Mouse (Mus musculus): ENCODE measurements at regions not wholly inside any gene's neighbourhood (a gene's known extent, or its start where the extent isn't known, plus 50 kb on each side); places are given as distances from the start of the nearest gene placed in this dataset.
"Not testable (repeated sequence)": the region's sequence is repeated elsewhere in the genome, so short reads cannot be mapped to it uniquely, and the experiment has no call there.

- peak; percentile 61 for DNase-seq (ENCODE audit: low read depth, low spot score)
Measured at GRCm38 (mm10) chr16:42546229-42547163, 206.0 kb upstream of the Gap43 start.

DNA sequence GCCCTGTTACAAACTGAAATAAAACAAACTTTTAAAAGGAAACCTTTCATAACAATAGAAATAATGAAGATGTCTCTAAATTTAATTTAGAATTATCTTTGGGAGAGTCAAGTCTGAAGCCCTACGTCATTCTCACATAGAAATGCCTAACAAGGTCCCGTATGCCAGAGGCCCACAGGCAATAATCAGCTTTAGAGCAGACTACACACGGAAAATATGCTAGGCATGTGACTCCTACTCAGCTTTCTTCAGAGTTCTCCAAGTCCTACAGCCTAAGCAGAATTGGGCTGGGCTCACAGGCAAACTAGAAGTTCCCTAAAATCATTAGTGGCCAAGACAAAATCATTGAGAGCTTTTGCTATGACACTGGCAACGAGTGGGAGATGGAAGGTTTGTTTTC, 176.9 kb upstream of the Gap43 start:
- no peak for DNase-seq (ENCODE audit: low read depth, low spot score)

DNA sequence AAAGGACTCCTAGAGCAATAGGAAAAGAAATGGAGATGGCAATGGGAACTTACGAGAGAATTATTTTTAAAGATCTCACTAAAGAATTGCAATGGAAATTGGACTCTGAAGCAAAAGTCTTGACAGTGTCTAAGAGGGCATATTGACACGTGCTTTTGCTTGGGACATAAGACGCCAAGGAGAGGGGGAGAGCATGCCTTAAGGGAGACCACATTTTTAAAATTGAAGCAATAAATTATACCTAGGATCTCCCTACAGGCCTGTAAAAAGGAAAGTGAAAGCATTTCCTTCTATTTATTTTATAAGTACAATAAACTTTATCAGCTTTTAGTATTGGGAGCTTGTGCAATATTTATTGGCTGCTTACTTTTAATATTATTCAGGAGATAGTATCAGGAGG, 175.5 kb upstream of the Gap43 start:
- DNase-seq (ENCODE audit: low read depth, low spot score): no peak

GRCm38 (mm10) chr16:42505107-42505506, 164.7 kb upstream of the Gap43 start:
- no peak for DNase-seq (ENCODE audit: low read depth, low spot score)

- no peak for DNase-seq (ENCODE audit: low read depth, low spot score)
Measured at GRCm38 (mm10) chr16:42501713-42502112, 161.3 kb upstream of the Gap43 start.

DNA sequence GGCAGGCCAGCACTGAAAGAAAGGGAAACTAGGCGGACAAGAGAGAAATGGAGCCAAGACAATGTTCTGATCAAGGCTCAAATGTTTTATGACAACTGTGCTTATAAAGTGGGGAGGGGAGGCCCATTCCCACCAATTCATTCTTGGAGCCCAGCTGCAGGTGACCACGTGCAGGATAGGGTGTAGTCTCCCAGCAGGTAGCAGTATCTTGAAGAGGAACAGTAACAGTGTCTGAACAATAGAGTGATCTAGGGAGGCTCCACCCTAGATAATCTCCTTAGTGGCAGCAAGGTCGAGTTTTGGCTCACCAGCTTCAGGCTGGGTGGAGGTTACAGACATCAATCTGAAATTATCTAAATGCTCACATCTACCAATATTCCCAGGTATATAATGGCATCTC, 160.7 kb upstream of the Gap43 start:
- DNase-seq (ENCODE audit: low read depth, low spot score): not testable (repeated sequence)

DNA sequence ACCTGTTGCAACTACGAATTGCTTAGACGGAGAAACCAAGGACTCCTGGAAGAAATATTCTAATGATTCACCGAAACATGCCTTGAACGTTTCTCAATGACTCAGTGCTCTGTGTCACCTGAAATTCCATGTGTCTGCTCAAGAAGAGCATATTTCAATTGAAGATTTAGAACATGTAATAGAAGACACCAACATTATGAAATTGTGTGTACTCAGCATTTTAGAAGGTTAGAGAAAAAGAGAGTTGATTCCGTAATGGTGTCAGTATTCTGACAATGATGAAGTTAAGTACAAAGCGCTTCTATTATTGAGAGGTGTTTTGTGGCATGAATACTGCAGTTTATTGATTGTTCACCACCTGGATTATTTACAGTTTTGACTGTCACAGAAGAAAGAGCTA, 159.1 kb upstream of the Gap43 start:
- DNase-seq (ENCODE audit: low read depth, low spot score): no peak

DNA sequence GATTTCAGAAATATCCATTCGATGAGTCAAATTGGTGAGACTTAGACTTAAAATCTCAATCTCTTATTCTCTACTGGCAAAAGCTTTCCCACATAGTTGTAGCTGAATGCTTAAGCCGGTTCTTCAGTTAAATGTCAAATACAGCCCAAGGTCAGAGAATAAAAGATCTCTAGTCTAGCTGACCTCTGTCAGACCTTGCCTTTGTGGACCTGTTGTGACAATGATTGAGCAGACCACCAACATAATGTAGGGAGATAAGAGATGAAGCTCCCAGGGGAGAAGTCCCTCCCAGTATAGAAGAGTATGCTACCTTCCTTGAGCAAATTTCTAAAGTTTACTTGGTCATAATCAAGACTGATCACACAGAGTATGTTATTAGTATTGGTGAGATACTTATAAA, 157.9 kb upstream of the Gap43 start:
- peak; percentile 50 for DNase-seq (ENCODE audit: low read depth, low spot score)

DNA sequence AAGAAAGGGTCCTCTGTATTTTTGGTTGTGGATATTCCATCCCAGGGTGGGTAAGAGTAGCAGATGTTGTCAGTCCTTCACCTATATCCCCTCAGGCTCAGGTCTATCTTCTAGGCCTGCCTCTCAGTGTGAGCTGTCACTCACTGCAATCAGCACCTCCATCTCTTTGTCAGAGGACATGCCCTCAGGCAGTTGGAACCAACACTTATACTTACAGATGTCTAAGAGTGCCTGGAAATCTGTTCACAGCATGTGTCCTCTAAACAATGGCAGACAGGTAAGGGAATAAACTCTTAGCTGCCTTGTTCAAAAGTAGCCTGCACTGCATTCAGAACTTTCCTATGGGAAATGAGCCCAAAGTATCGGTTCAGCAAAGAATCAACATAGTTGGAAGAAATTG, 153.1 kb upstream of the Gap43 start:
- peak; percentile 75 for DNase-seq (ENCODE audit: low read depth, low spot score)

DNA sequence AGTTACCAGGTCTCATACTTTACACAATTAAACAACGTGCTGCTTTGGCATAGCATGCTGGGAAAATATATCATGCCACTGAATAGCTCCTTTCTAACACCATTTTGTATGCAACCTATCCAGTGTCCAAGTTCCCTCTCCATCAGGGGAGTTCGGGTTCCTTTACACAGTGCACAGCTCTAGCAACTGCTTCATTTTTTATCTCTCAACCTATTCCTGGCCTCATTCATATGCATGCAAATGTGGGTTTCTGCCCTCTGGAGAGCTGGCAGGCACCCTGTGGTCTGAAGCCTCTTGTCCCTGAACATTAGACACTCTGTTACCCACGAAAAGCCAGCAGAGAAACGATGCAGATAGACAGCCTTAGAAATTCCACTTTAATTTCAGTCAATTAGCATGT, 148.3 kb upstream of the Gap43 start:
- DNase-seq (ENCODE audit: low read depth, low spot score): no peak

- DNase-seq (ENCODE audit: low read depth, low spot score): peak; percentile 29
Measured at GRCm38 (mm10) chr16:42479978-42480377, 139.5 kb upstream of the Gap43 start.

DNA sequence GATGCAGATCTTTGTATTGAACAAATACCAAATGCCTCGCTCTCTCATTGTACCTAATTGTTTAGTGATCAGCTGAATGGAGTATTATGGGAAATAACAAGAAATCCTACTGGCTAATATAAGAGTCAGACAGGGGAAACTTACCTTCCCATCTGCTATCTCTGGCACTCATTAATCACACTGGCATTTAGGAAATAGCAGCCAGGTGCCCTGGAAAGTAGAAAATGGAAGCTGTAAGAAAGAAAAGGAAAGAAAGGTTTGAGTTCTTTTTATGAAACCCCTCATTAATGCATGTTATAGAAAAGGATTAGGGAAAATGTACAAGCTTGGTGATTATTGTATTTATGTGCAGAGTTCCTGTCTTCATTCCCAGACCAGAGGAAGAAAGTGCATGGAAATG, 126.5 kb upstream of the Gap43 start:
- DNase-seq (ENCODE audit: low read depth, low spot score): no peak

DNA sequence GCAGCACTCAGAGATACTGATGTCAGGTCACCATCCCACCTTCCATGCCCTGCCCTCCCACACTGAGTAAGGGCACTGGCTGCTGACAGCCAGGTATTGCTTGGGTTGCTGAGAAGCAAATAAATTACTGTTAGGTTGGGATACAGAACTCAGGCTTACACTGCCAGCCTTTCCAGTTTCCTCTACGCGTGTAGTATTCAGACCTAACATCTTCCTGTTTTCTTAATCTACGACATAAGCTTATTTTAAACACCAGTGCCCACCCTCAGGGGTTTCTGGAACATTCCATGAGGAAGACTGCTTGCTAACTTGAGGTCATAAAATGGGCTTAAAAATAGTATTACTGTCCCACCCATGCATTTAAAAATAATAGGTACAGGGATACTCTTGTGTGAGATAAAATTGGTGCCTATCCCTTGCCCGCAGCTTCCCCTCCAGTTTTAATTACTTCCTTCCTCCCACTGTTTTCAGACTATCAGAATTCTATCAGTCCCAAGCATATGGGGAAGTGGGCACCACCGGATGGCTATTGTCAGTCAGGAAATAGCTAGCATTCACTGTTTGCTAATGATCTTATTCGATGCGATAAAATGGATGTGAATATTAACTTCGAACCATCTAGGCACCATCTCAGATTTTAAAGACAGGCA, 116.0 kb upstream of the Gap43 start:
- DNase-seq (ENCODE audit: low read depth, low spot score): no peak

DNA sequence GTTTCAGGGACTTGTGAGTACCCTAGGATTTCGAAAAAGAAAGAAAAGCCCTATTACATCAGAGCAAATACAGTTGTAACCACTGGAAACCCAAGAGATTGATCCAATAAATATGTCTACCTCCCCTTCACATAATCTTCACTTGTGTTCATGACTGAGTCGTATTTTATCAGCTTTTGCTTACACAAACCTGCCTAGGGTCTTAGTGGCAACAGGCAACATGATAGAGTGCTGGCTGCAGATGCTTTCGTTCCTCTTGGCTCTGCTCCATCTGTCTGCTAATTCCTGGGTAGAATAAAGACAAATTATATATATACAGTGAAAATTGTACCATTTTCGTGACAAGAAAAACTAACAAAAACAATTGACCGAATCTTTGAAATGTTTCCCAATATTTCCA, 112.9 kb upstream of the Gap43 start:
- DNase-seq (ENCODE audit: low read depth, low spot score): no peak

- DNase-seq (ENCODE audit: low read depth, low spot score): no peak
Measured at GRCm38 (mm10) chr16:42449840-42450444, 109.5 kb upstream of the Gap43 start.

DNA sequence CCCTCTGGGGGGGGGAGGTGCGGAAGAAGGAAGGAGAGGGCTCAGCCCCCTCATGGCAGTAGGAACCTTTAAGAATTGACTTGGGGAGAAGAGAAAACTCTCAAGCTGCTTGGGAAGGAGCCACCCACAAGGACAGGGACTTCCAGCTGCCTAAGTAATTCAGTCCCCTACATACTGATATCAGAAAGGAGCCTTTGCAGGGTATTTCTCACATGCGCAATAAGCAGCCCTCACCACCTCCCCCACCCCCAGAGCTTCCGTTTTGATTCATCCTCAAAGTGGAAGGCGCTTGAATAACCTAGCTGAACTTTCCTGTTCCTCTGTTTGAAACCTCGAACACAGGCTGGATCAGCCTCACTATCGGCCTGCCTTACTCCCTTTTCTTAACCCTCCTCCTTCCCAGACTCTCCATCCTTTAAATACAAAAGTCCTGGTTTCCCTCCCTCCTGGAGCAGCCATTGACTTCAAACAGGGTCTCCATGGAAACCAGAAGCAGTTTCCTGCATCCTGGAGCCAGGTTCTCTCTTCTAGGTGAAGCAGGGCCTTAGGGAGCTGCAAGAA, 104.5 kb upstream of the Gap43 start:
- peak; percentile 39 for DNase-seq (ENCODE audit: low read depth, low spot score)

- no peak for DNase-seq (ENCODE audit: low read depth, low spot score)
Measured at GRCm38 (mm10) chr16:42444408-42444862, 104.0 kb upstream of the Gap43 start.

DNA sequence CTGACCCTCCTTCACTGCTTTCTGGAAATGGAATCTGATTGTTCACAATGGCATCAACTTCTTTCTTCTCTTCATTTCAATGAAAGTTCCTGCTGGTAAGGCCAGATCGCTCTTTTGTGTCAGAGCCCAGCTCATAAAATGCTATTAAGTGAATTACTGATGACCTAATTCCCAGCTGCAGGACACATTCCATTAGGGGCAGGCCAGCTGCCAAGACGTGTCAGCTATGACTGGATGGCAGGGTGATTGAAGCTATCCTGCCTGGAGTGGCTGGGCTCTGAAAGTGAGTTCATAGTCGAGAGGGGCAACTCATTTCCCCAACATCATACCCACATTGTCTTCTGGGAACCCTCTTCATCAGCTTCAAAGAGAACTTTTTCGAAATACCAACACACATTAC, 100.4 kb upstream of the Gap43 start:
- DNase-seq (ENCODE audit: low read depth, low spot score): no peak

- DNase-seq (ENCODE audit: low read depth, low spot score): no peak
Measured at GRCm38 (mm10) chr16:42431529-42431928, 91.1 kb upstream of the Gap43 start.

- no peak for DNase-seq (ENCODE audit: low read depth, low spot score)
Measured at GRCm38 (mm10) chr16:42416673-42417072, 76.2 kb upstream of the Gap43 start.

GRCm38 (mm10) chr16:42412031-42412430, 71.6 kb upstream of the Gap43 start:
- DNase-seq (ENCODE audit: low read depth, low spot score): not testable (repeated sequence)

DNA sequence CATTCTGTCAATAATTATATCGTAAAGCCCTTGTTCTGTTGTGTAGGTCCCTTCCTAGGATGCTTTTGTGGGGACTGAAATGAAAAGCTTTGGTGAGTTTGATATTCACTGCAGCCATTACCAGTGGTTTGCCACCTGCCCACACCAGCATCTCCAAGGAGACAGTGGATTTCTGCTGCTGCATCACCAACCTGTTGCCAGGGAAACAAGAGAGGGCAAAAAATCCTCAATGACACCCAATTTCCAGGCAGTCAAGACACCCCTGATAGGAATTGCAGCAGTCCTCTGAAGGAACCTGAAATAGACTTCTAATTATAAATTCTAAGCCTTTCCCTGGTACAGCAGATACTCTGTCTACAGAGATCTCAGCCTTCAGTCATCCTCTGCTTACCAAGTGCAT, 56.1 kb upstream of the Gap43 start:
- DNase-seq (ENCODE audit: low read depth, low spot score): no peak
